Mouse (Mus musculus): Measurements from ENCODE around the gene Elovl1.
A peak's percentile ranks its signal among the peaks of the same experiment; 100 is the strongest.

The Elovl1 gene

GRCm38 (mm10) chr4:118429215-118429895 lies 1.5 kb downstream of the Elovl1 start:
- DNase-seq (ENCODE audit: low spot score) = no peak

- no peak for DNase-seq (ENCODE audit: low spot score)
These were observed 4.4 kb downstream of the Elovl1 start for GRCm38 (mm10) chr4:118432332-118432731.

GRCm38 (mm10) chr4:118436820-118437603 lies 9.1 kb downstream of the Elovl1 start, which contains the start of gene Cdc20:
Cdc20 (minus strand) TSS chr4:118437352.
- DNase-seq (ENCODE audit: low spot score) = peak; percentile 85

GRCm38 (mm10) chr4:118437829-118438253 lies 9.9 kb downstream of the Elovl1 start:
- DNase-seq (ENCODE audit: low spot score) = no peak

GRCm38 (mm10) chr4:118445088-118445487 lies 17.2 kb downstream of the Elovl1 start:
- no peak for DNase-seq (ENCODE audit: low spot score)

GRCm38 (mm10) chr4:118445781-118446414 lies 18.0 kb downstream of the Elovl1 start:
- no peak for DNase-seq (ENCODE audit: low spot score)

GRCm38 (mm10) chr4:118446415-118447153 lies 18.7 kb downstream of the Elovl1 start:
- DNase-seq (ENCODE audit: low spot score) = no peak

- no peak for DNase-seq (ENCODE audit: low spot score)
These were observed 29.6 kb downstream of the Elovl1 start, which contains the start of gene Mpl for GRCm38 (mm10) chr4:118457345-118457975. Mpl (minus strand) TSS chr4:118457513.

- no peak for DNase-seq (ENCODE audit: low spot score)
These were observed 37.1 kb downstream of the Elovl1 start for GRCm38 (mm10) chr4:118464956-118465355.

- DNase-seq (ENCODE audit: low spot score) = no peak
These were observed 37.8 kb downstream of the Elovl1 start for GRCm38 (mm10) chr4:118465697-118466163.

- DNase-seq (ENCODE audit: low spot score) = no peak
These were observed 43.4 kb downstream of the Elovl1 start for GRCm38 (mm10) chr4:118471281-118471680.

GRCm38 (mm10) chr4:118472687-118473086 lies 44.8 kb downstream of the Elovl1 start:
- no peak for DNase-seq (ENCODE audit: low spot score)

GRCm38 (mm10) chr4:118476773-118477530 lies 49.1 kb downstream of the Elovl1 start:
- DNase-seq (ENCODE audit: low spot score) = no peak

Data from left cerebral cortex, adult 11 months (tissue).